Mouse (Mus musculus) ES-CJ7 (cell line): Measurements from ENCODE around the gene Isl1.
A peak's percentile ranks its signal among the peaks of the same experiment; 100 is the strongest.

ENCODE experiments used
- DNase-seq: peaks from one replicate; pipeline ENCODE4 v3.0.0; 2011; ENCODE audit warnings: low read depth, low spot score

The Isl1 gene

GRCm38 (mm10) chr13:116309584-116310462 lies at the start of gene Isl1:
Gene Isl1 (minus strand): TSS chr13:116309689.
- peak; percentile 88 for DNase-seq

GRCm38 (mm10) chr13:116335763-116336162 lies 26.3 kb upstream of the Isl1 start:
- no peak for DNase-seq

GRCm38 (mm10) chr13:116313636-116314530 lies 4.4 kb upstream of the Isl1 start:
- peak; percentile 27 for DNase-seq

DNA sequence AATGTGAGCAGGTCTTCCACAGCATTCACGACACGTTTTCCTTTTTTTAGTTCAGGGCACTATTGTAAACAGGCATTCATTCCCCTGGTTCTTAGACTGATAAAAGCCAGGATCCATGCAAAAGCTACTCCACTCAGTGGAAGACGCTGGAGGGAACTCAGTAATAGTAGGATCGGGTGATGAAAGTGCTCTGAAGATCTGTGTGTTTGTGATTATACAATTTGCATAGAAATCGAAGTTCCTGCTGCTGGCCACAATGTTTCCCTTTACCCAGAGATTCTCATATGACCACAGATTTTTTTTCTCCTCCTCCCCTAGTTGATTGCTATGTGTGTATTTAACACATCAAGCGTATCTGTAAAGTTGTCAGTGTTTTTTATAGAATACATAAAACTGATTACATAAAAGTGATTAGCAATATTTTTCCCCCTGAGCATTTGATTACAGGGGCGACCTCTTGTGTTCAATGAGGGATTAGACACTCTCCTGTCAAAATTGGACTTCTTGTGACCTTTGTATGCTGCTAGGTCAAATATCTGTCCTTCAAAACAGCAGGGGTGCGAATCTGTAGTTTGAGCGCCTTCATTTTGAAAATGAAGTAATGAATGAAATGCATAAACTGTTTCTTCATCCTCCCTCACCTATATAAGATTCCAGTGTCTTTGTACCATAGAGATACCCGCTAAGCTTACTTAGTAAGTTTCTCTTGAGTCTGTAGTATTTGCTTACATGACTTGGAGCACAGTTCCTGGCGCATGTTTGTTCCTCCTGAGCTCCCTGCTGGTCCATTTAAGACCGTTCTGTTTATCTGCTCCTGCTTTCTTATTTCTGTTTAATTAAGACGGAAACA lies 2.6 kb upstream of the Isl1 start:
- DNase-seq = peak; percentile 44

- no peak for DNase-seq
These were observed 1.5 kb upstream of the Isl1 start for GRCm38 (mm10) chr13:116311011-116311410.

- no peak for DNase-seq
These were observed 925 bp upstream of the Isl1 start for GRCm38 (mm10) chr13:116310463-116310765.

- DNase-seq = peak; percentile 28
These were observed 431 bp downstream of the Isl1 start for GRCm38 (mm10) chr13:116308933-116309583.

DNA sequence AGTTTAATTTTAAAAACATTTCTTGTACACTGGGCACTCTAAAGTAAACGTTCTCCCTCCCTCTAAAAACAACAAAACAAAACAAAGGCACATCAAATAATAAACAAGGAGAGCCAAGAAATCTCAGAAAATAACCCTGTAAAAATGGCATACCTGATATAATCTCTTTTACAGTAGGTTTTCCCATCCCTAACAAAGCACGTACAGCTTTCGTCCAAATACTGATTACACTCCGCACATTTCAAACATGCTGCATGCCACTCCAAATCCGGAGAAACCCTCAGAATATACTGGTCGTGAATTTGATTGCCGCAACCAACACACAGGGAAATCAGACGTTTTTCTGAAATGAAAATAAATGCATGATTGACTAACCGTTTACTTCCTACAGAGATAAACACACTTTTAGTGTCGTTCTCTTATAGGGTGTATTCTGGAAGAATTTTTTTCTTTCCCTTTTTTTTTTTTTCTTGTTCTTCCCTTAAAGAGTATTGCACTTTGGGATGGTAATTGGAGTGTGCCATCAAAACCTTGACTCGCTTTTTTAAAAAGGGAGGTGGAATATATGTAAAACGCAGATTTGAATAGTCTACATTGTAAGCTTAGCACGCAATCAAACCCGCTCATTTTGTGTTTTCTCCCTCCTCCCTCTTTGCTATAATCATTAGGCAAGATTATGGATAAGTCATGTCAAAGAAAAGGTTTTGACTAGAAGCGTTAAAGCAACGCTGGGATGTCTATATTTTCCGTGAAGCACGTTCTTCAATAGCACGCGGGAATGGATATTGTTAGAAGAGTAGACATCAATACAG lies 1.2 kb downstream of the Isl1 start:
- DNase-seq = no peak

DNA sequence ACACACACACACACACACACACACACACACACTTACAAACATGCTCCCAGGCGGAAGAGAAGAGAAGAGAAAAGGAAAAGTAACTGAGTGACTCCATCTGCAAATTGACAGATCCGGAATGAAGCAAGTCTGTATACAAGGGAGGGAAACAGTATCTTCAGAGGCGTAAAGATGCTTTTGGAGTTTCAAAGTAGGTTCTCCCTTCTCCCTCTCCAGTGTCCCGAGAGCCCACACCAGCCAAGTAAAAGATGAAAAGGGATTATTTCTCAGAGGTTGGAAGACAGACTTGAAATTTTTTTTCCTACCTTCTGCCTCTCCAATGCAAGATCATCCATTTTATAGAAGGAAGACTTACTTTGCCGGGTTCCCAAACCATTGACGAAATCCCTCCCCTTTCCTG lies 2.9 kb downstream of the Isl1 start:
- DNase-seq = no peak

DNA sequence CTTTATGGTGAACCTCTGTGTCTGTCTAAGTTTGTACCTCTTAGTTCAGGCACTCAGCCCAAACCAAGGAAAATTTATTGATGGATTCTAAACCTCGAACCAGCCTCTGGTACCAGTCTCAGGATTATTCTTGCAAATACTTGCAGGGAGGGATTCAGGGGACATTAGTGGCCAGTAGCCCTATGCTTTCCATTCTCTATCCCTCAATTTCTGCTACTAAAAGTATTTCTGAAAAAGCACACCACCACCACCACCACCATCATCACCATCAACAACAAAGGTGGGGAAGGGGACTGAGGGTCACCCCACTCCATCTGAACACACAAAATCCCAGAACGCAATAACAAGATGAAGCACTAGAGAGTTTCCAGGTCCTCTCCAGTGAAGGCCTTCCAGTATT lies 3.8 kb downstream of the Isl1 start:
- DNase-seq = no peak

DNA sequence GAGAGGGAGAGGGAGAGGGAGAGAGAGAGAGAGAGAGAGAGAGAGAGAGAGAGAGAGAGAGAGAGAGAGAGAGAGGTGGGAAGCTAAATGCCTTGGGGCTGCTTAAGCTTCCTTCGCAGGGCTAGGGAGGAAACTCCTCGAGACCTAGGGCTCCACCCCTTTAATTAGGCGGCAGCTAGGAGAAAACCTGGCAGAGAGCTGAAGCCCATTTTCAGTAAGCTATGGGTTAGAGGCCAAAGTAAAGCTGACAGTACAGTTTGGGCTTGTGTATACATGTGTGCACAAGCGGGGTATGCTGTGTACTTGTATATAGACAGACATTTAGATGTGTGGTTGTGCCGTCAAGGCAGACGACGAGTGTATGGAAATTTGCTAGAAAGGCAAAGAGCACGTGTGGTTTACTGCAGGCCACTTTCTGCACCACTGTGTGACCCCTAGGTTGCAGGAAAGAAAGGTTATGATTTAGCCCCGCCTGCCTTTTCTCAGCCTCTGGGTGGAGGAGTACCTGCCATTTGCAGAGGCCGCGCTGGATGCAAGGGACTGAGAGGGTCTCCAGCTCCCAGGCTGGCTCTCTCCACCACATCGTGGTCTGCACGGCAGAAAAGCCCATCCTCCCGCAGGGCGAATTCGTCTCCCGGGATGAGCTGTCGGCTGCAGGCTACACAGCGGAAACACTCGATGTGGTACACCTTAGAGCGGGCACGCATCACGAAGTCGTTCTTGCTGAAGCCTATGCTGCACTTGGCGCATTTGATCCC lies 4.6 kb downstream of the Isl1 start:
- peak; percentile 47 for DNase-seq

DNA sequence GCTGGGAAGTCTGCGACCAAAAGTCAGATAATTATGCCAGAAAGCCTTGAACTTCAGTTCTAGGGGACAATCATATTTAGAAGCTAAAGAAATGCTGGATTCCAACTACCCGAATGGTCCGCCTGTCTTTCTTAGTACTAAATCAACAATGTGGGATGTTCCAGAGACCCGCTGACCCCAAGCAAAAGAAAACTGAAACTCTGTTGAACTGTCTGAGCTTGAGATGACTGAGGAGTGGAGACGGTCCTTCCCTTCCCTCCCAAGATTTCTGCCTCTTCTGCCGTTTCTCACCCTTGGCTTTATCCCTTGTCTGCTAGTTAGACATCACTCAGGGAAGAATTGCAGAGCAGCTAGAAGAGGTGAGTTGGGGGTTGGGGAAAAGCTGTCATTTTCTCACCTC lies 5.7 kb downstream of the Isl1 start:
- no peak for DNase-seq

DNA sequence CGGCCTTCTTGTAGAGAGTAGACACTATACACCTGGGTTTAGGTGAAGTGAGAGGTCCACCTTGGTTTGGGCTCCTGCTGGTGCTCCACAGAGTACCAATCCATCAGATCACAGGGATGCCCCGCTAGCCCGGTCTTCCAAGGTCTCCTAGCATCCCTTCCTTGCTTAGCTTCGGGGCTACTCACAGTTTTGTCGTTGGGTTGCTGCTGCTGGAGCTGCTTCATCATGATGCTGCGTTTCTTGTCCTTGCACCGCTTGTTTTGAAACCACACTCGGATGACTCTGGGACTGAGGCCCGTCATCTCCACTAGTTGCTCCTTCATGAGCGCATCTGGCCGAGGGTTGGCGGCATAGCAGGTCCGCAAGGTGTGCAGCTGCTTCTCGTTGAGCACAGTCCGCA lies 6.6 kb downstream of the Isl1 start:
- no peak for DNase-seq

- DNase-seq = no peak
These were observed 7.8 kb downstream of the Isl1 start for GRCm38 (mm10) chr13:116301706-116302105.

- no peak for DNase-seq
These were observed 10.2 kb downstream of the Isl1 start for GRCm38 (mm10) chr13:116299241-116299640.

- no peak for DNase-seq
These were observed 10.8 kb downstream of the Isl1 start for GRCm38 (mm10) chr13:116298641-116299170.

DNA sequence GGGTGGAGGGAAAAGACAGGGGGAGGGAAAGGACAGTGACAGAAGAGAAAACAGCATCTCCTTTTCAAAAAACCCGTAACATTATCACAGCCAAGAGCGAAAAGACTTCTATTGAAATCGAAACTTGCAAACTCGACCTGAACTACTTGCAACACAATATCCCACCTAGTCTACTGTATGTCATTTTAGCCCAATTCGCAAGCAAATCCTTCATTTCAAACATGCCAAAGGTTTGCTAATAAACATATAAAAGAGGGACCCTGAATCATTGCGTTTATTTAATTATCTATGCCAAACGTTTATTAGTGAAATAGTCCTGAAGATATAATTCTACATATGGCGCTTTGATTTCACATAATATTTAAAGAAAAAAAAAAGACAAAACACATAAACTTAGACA lies 11.5 kb downstream of the Isl1 start:
- no peak for DNase-seq

DNA sequence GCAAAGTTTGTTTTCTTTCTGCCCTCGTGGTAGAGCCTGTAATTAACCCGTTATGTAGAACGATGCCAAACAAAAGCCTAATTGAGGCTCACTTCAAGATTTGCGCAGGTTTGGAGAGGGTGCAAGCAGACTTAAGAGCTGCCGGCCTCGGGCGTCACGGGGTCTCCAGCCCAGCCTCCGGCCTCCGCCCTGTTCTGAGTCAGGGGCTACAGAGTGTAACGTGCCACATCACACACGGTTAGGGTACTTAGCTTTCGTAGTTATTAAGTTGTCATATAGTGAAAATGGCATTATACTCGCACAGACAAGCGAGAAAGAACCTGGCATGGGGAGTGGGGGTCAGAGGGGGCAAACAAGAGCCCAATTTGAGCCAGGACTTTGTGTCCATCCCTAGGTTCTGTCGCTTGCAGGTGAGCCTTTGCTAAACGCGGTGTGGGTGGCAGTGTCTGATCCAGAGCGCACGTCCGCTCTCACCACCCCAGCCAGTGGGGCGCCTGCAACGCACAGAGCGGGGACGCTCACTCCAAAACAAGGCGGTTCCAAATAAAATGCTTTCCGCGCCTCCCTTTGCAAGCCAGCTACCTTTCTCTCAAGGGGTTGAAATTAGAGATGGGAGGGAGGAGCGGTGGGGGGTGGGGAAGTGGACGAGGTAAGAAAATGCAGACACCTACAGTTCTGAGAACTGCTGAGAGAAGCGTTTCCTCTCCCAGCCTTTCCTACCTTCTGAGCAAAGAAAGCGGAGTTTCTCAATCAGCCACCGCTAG lies 12.3 kb downstream of the Isl1 start:
- peak; percentile 72 for DNase-seq

- no peak for DNase-seq
These were observed 14.1 kb downstream of the Isl1 start for GRCm38 (mm10) chr13:116295401-116295800.
